Mouse (Mus musculus) MEL (cell line): ENCODE results near the gene Wdfy3. TPM values are rescaled to one million over a fixed set of nuclear protein-coding genes. Genes with fewer than 3 reads are reported as not detected.

Source experiments
- DNase-seq: peaks from one replicate; pipeline ENCODE4 v3.0.0; 2011; ENCODE audit warnings: low read depth, low spot score
- H3K27ac ChIP-seq: 2 replicates; pipeline ENCODE4 v1.5.1; 2012; ENCODE audit warnings: low read depth, mild to moderate bottlenecking, control low read depth, low read length, moderate library complexity; ENCODE audit not compliant: control insufficient read depth
- H3K27me3 ChIP-seq, 2 experiments: fragments of 150-350 bp in 1 of 2; sonication (generic) in 1 of 2; 2 replicates each; pipeline ENCODE4 v1.6.1; 2012; ENCODE audit warnings: low read length in 2 of 2, mild to moderate bottlenecking in 2 of 2, improper control_type of control experiment in 1 of 2, moderate library complexity in 1 of 2; ENCODE audit not compliant: insufficient read depth in 2 of 2, control insufficient read depth in 1 of 2
- H3K36me3 ChIP-seq, 2 experiments: 2 replicates each; pipeline ENCODE4 v1.6.1; 2012 to 2014; ENCODE audit warnings: low read length in 2 of 2, improper control_type of control experiment in 1 of 2, inconsistent platforms in 1 of 2, mild to moderate bottlenecking in 1 of 2; ENCODE audit not compliant: insufficient read depth in 2 of 2, control insufficient read depth in 1 of 2
- H3K4me1 ChIP-seq, 2 experiments: fragments of 150-350 bp in 1 of 2; sonication (generic) in 1 of 2; 2 replicates each; pipeline ENCODE4 v1.6.1; 2012; ENCODE audit warnings: low read length in 2 of 2, improper control_type of control experiment in 1 of 2, mild to moderate bottlenecking in 1 of 2; ENCODE audit not compliant: insufficient read depth in 2 of 2, control insufficient read depth in 1 of 2
- H3K4me3 ChIP-seq, 2 experiments: fragments of 150-350 bp in 1 of 2; sonication (generic) in 1 of 2; 2 replicates each; pipeline ENCODE4 v1.5.1; 2012; ENCODE audit warnings: low read depth in 2 of 2, low read length in 2 of 2, mild to moderate bottlenecking in 2 of 2, moderate library complexity in 2 of 2, control low read depth in 1 of 2, improper control_type of control experiment in 1 of 2; ENCODE audit not compliant: control insufficient read depth in 1 of 2, insufficient read depth in 1 of 2
- H3K79me2 ChIP-seq: 2 replicates; pipeline ENCODE4 v1.6.1; 2012; ENCODE audit warnings: mild to moderate bottlenecking, low read length, moderate library complexity; ENCODE audit not compliant: control insufficient read depth, poor library complexity, insufficient read depth
- H3K9ac ChIP-seq: 2 replicates; pipeline ENCODE4 v1.6.1; 2012; ENCODE audit warnings: low read depth, mild to moderate bottlenecking, control low read depth, low read length, moderate library complexity; ENCODE audit not compliant: control insufficient read depth, poor library complexity, severe bottlenecking
- H3K9me3 ChIP-seq: fragments of 150-350 bp; sonication (generic); replicated peaks from 2 replicates; pipeline ENCODE4 v1.6.1; 2012; ENCODE audit warnings: mild to moderate bottlenecking, low read length, improper control_type of control experiment, moderate library complexity; ENCODE audit not compliant: insufficient read depth
- CHD2 ChIP-seq: IDR thresholded peaks from 2 replicates; pipeline ENCODE4 v1.6.1; 2011; ENCODE audit warnings: low read length, improper control_type of control experiment
- E2F4 ChIP-seq: IDR thresholded peaks from 2 replicates; pipeline ENCODE4 v1.6.1; 2011; ENCODE audit warnings: low read depth, low read length, improper control_type of control experiment, borderline replicate concordance
- EP300 ChIP-seq, 2 experiments: IDR thresholded peaks; 2 replicates each; pipeline ENCODE4 v1.6.1; 2011; ENCODE audit warnings: improper control_type of control experiment in 2 of 2, low read length in 2 of 2, low read depth in 1 of 2, mild to moderate bottlenecking in 1 of 2
- ETS1 ChIP-seq: IDR thresholded peaks from 2 replicates; pipeline ENCODE4 v1.6.1; 2012; ENCODE audit warnings: low read depth, mild to moderate bottlenecking, inconsistent platforms, low read length, improper control_type of control experiment, moderate library complexity
- GABPA ChIP-seq: IDR thresholded peaks from 2 replicates; pipeline ENCODE4 v1.6.1; 2012; ENCODE audit warnings: low read depth, mild to moderate bottlenecking, inconsistent platforms, low read length, improper control_type of control experiment, moderate library complexity
- JUND ChIP-seq: IDR thresholded peaks from 2 replicates; pipeline ENCODE4 v1.6.1; 2011; ENCODE audit warnings: low read depth, mild to moderate bottlenecking, improper control_type of control experiment, low read length
- KAT2A ChIP-seq: conservative IDR thresholded peaks from 2 replicates; pipeline ENCODE4 v1.6.1; 2012; ENCODE audit warnings: low read depth, low read length, improper control_type of control experiment, inconsistent platforms
- MAX ChIP-seq: IDR thresholded peaks from 2 replicates; pipeline ENCODE4 v1.6.1; 2011; ENCODE audit warnings: low read length, improper control_type of control experiment
- MXI1 ChIP-seq: IDR thresholded peaks from 2 replicates; pipeline ENCODE4 v1.6.1; 2011; ENCODE audit warnings: mild to moderate bottlenecking, low read depth, low read length, improper control_type of control experiment
- MYB ChIP-seq: IDR thresholded peaks from 2 replicates; pipeline ENCODE4 v1.6.1; 2011; ENCODE audit warnings: mild to moderate bottlenecking, low read depth, low read length, improper control_type of control experiment
- MYC ChIP-seq: IDR thresholded peaks from 2 replicates; pipeline ENCODE4 v1.6.1; 2011; ENCODE audit warnings: low read depth, mild to moderate bottlenecking, low read length, improper control_type of control experiment, moderate library complexity
- POLR2AphosphoS2 ChIP-seq: IDR thresholded peaks from 2 replicates; pipeline ENCODE4 v1.6.1; 2011; ENCODE audit warnings: low read length, improper control_type of control experiment
- TAL1 ChIP-seq: IDR thresholded peaks from 2 replicates; pipeline ENCODE4 v1.6.1; 2012; ENCODE audit warnings: mild to moderate bottlenecking, inconsistent platforms, low read length, moderate library complexity, mixed read lengths
- TCF12 ChIP-seq: IDR thresholded peaks from 2 replicates; pipeline ENCODE4 v1.6.1; 2014; ENCODE audit warnings: low read depth, mild to moderate bottlenecking, inconsistent platforms, low read length, improper control_type of control experiment, moderate library complexity
- USF2 ChIP-seq, 2 experiments: IDR thresholded peaks; 2 replicates each; pipeline ENCODE4 v1.6.1; 2011 to 2012; ENCODE audit warnings: improper control_type of control experiment in 2 of 2, low read length in 2 of 2, borderline replicate concordance in 1 of 2, inconsistent platforms in 1 of 2, low read depth in 1 of 2, mild to moderate bottlenecking in 1 of 2; ENCODE audit not compliant: insufficient read depth in 1 of 2
- ZKSCAN1 ChIP-seq: IDR thresholded peaks from 2 replicates; pipeline ENCODE4 v1.6.1; 2012; ENCODE audit warnings: low read depth, mild to moderate bottlenecking, inconsistent platforms, low read length, improper control_type of control experiment, moderate library complexity
- ZNF384 ChIP-seq: IDR thresholded peaks from 2 replicates; pipeline ENCODE4 v1.6.1; 2012; ENCODE audit warnings: low read depth, mild to moderate bottlenecking, inconsistent platforms, low read length, improper control_type of control experiment
- polyA plus RNA-seq, 2 experiments: library from polyadenylated mRNA; stranded (reverse) in 1 of 2; unstranded in 1 of 2; fragments of >175 nt in 1 of 2; fragments of >200 nt in 1 of 2; gene quantifications; 2 replicates each; pipeline versions ENCODE4 v1.2.1 to v1.2.4; 2012; ENCODE audit warnings: low replicate concordance in 2 of 2, low read depth in 1 of 2; ENCODE audit not compliant: insufficient read length in 2 of 2, insufficient read depth in 1 of 2, missing spikeins in 1 of 2
- total RNA-seq: library from RNA; depleted of rRNA; stranded (reverse); fragments of 300-350 nt; gene quantifications from 2 replicates; pipeline ENCODE4 v1.2.3, GENCODE M21; 2012

Gene Wdfy3
- total and polyA plus RNA-seq, 3 experiments, result 10.0 to 21.3 (median 11.9) TPM

DNA sequence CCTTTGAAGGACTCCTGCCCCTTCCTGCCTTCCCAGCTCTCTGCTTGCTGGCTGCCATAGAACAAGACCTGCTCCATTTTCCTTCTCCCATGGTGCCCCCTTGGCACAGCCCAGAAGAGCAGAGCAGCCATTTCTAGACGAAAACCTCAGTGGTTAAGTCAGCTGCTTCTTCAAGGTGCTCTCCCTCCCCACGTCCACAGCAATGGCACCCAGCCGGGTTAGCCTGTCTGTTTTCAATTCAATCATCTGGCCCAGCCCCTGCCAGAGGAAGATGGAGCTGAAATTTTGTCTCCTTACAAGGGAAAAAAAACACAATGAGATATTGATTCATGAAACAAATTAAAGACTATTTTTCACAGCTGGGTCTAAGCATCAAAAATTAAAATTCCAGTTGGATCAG lies 37.5 kb downstream of the Wdfy3 start:
- H3K9me3 ChIP-seq, result no peaks in the 10 kb centered on the region
- H3K27ac ChIP-seq, result no peak overlapping the region
- no peaks in the 10 kb centered on the region for H3K4me1 ChIP-seq
- no peaks in the 10 kb centered on the region for H3K79me2 ChIP-seq
- H3K9ac ChIP-seq, result no peak overlapping the region
- no peaks in the 10 kb centered on the region for H3K27me3 ChIP-seq
- no peak for DNase-seq
- peaks cover 0 to 4% of the 10 kb centered on the region in 2 experiments; a peak in 2 of 4 replicates for H3K36me3 ChIP-seq
- H3K4me3 ChIP-seq, result no peak overlapping the region
- TF ChIP-seq USF2 (IDR thresholded peaks at IDR 0.05; ENCODE audit: borderline replicate concordance in 1 of 2, insufficient read depth in 1 of 2, low read depth in 1 of 2, low read length in 2 of 2) (no peak), ETS1 (no peak), ZNF384 (no peak)
- TF ChIP-seq, all 39 proteins: peak for 0

GRCm38 (mm10) chr5:102023376-102023775 lies 46.3 kb downstream of the Wdfy3 start:
- no peak for DNase-seq
- Histone ChIP-seq H3K27ac (no peak overlapping the region), H3K79me2 (no peaks in the 10 kb centered on the region), H3K4me1 (no peaks in the 10 kb centered on the region), H3K36me3 (peaks cover 0 to 4% of the 10 kb centered on the region in 2 experiments; a peak in 2 of 4 replicates), H3K4me3 (no peak overlapping the region), H3K27me3 (no peaks in the 10 kb centered on the region), H3K9me3 (no peaks in the 10 kb centered on the region)
- TF ChIP-seq GABPA (no peak), MXI1 (no peak), E2F4 (no peak), KAT2A (no peak), MAX (no peak)
- TF ChIP-seq, all 39 proteins: peak for 0
- H3K9ac ChIP-seq, result no peak overlapping the region

DNA sequence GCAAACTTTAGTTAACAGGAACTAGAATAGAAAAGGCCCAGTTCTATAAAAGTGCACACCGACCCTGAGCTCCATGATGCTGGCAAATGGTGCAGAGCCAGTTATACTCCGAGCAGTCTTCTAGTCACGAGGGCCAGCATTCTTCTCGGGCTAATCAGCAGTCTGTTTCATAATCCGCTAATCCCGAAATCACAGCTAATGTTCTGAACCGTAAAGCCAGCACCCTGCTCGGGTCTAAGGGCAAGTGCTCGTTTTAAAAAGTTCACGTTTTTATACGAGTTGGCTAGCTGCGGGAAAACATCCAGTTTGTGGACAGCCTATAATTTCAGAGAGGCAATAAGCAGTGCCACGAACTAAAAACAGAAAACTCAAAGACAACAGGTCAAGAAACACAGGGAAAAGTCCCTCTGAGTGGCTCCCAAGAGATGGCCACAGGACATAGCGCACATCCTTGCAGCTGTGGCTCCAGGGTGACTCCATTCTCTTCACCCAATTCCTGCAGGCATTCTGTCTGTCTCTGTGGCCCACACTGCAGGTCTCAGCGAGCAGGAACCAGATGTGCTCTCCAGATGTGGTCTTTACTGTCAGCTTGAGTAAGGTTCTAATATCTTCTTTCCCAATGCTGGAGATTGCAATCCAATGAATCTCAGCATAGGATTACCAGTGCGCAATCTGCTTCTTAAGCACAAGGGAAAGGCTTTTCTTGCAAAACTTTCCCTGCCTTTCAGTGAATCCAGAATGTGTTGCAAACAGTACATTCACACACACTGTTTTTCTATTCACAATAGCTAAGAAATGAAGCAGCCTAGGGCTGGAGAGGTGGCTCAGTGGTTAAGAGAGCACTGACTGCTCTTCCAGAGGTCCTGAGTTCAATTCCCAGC lies 47.5 kb downstream of the Wdfy3 start:
- no peaks in the 10 kb centered on the region for H3K79me2 ChIP-seq
- no peak overlapping the region for H3K9ac ChIP-seq
- peaks cover 0 to 3% of the 10 kb centered on the region in 2 experiments; a peak in 2 of 4 replicates for H3K36me3 ChIP-seq
- TF ChIP-seq MYC (no peak), KAT2A (no peak), JUND (no peak), TCF12 (no peak), TAL1 (no peak), MYB (no peak), POLR2AphosphoS2 (no peak), EP300 (IDR thresholded peaks at IDR 0.05; ENCODE audit: low read depth in 1 of 2, low read length in 2 of 2) (no peak), E2F4 (no peak), ZKSCAN1 (no peak), MAX (no peak), ZNF384 (no peak), CHD2 (no peak)
- no peaks in the 10 kb centered on the region for H3K9me3 ChIP-seq
- no peak for DNase-seq
- no peaks in the 10 kb centered on the region for H3K4me1 ChIP-seq
- no peaks in the 10 kb centered on the region for H3K27me3 ChIP-seq
- no peak overlapping the region for H3K4me3 ChIP-seq
- H3K27ac ChIP-seq, result no peak overlapping the region
